Mouse (Mus musculus): Measurements from ENCODE around the gene Ssx2ip. TPM values are rescaled to one million over a fixed set of nuclear protein-coding genes. Genes with fewer than 3 reads are reported as not detected.

The Ssx2ip gene
- polyA plus RNA-seq, 1 experiment from 2014 or later, result 20.2 TPM

GRCm38 (mm10) chr3:146407086-146407721 lies 2.8 kb downstream of the Ssx2ip start:
- peaks cover 3% of the 10 kb centered on the region; the same call in 1 of the 2 replicates for H3K36me3 ChIP-seq
- H3K27me3 ChIP-seq (ENCODE audit: insufficient read depth, poor library complexity, severe bottlenecking), result peaks cover 7% of the 10 kb centered on the region; the same call in 1 of the 2 replicates
- peaks cover 9% of the 10 kb centered on the region; the same call in 1 of the 2 replicates for H3K9me3 ChIP-seq
- DNase-seq (ENCODE audit: low spot score), result no peak
- no peak overlapping the region; the same call in 1 of the 2 replicates for H3K4me3 ChIP-seq
- H3K4me1 ChIP-seq (replicated peaks), result peaks cover 48% of the 10 kb centered on the region
- WGBS, result 88% methylated on average over 16 of the region's 16 CpGs
- H3K27ac ChIP-seq, result no peak overlapping the region

GRCm38 (mm10) chr3:146410114-146410513 lies 5.7 kb downstream of the Ssx2ip start:
- WGBS, result 91% methylated on average over 7 of the region's 7 CpGs

GRCm38 (mm10) chr3:146412008-146412407 lies 7.6 kb downstream of the Ssx2ip start:
- Histone ChIP-seq H3K27ac (no peak overlapping the region), H3K9me3 (no peaks in the 10 kb centered on the region), H3K27me3 (ENCODE audit: insufficient read depth, poor library complexity, severe bottlenecking) (no peaks in the 10 kb centered on the region), H3K4me1 (replicated peaks) (peaks cover 25% of the 10 kb centered on the region), H3K4me3 (no peak overlapping the region), H3K36me3 (peaks cover 28% of the 10 kb centered on the region; the same call in 1 of the 2 replicates)
- DNase-seq (ENCODE audit: low spot score), result no peak
- 94% methylated on average over 2 of the region's 2 CpGs for WGBS

More at GRCm38 (mm10) chr3:146410114-146410513, 5.7 kb downstream of the Ssx2ip start:
- Histone ChIP-seq H3K4me1 (replicated peaks) (peaks cover 44% of the 10 kb centered on the region), H3K4me3 (no peak overlapping the region), H3K9me3 (no peaks in the 10 kb centered on the region), H3K27ac (no peak overlapping the region), H3K27me3 (ENCODE audit: insufficient read depth, poor library complexity, severe bottlenecking) (no peaks in the 10 kb centered on the region), H3K36me3 (peaks cover 15% of the 10 kb centered on the region; the same call in 1 of the 2 replicates)
- DNase-seq (ENCODE audit: low spot score), result no peak

GRCm38 (mm10) chr3:146412480-146412879 lies 8.0 kb downstream of the Ssx2ip start:
- no peaks in the 10 kb centered on the region for H3K27me3 ChIP-seq (ENCODE audit: insufficient read depth, poor library complexity, severe bottlenecking)
- H3K27ac ChIP-seq, result no peak overlapping the region
- no peak overlapping the region for H3K4me3 ChIP-seq
- H3K36me3 ChIP-seq, result peaks cover 33% of the 10 kb centered on the region
- H3K9me3 ChIP-seq, result no peaks in the 10 kb centered on the region
- H3K4me1 ChIP-seq (replicated peaks), result peaks cover 20% of the 10 kb centered on the region
- DNase-seq (ENCODE audit: low spot score), result no peak
- 93% methylated on average over 7 of the region's 7 CpGs for WGBS

GRCm38 (mm10) chr3:146413016-146413415 lies 8.6 kb downstream of the Ssx2ip start:
- Histone ChIP-seq H3K36me3 (peaks cover 38% of the 10 kb centered on the region), H3K4me3 (no peak overlapping the region), H3K27me3 (ENCODE audit: insufficient read depth, poor library complexity, severe bottlenecking) (no peaks in the 10 kb centered on the region), H3K9me3 (no peaks in the 10 kb centered on the region), H3K4me1 (replicated peaks) (0 out of 2 replicates have a peak, but pooled peaks cover 15% of the 10 kb centered on the region), H3K27ac (no peak overlapping the region)
- WGBS, result 94% methylated on average over 13 of the region's 13 CpGs
- DNase-seq (ENCODE audit: low spot score), result no peak

GRCm38 (mm10) chr3:146413992-146414391 lies 9.6 kb downstream of the Ssx2ip start:
- H3K27ac ChIP-seq, result no peak overlapping the region
- peaks cover 47% of the 10 kb centered on the region for H3K36me3 ChIP-seq
- no peak for DNase-seq (ENCODE audit: low spot score)
- H3K4me1 ChIP-seq (replicated peaks), result 0 out of 2 replicates have a peak, but pooled peaks cover 15% of the 10 kb centered on the region
- WGBS, result 94% methylated on average over 4 of the region's 4 CpGs
- H3K4me3 ChIP-seq, result no peak overlapping the region
- no peaks in the 10 kb centered on the region for H3K27me3 ChIP-seq (ENCODE audit: insufficient read depth, poor library complexity, severe bottlenecking)
- H3K9me3 ChIP-seq, result no peaks in the 10 kb centered on the region

GRCm38 (mm10) chr3:146414555-146414954 lies 10.1 kb downstream of the Ssx2ip start:
- no peaks in the 10 kb centered on the region for H3K9me3 ChIP-seq
- peaks cover 53% of the 10 kb centered on the region for H3K36me3 ChIP-seq
- no peak for DNase-seq (ENCODE audit: low spot score)
- H3K27ac ChIP-seq, result no peak overlapping the region
- no peaks in the 10 kb centered on the region for H3K27me3 ChIP-seq (ENCODE audit: insufficient read depth, poor library complexity, severe bottlenecking)
- H3K4me3 ChIP-seq, result no peak overlapping the region
- 0 out of 2 replicates have a peak, but pooled peaks cover 15% of the 10 kb centered on the region for H3K4me1 ChIP-seq (replicated peaks)
- WGBS, result 94% methylated on average over 12 of the region's 12 CpGs

- no peak for DNase-seq (ENCODE audit: low spot score)
- H3K4me3 ChIP-seq, result no peak overlapping the region
- 99% methylated on average over 8 of the region's 8 CpGs for WGBS
- H3K4me1 ChIP-seq (replicated peaks), result 0 out of 2 replicates have a peak, but pooled peaks cover 10% of the 10 kb centered on the region
- H3K9me3 ChIP-seq, result no peaks in the 10 kb centered on the region
- H3K36me3 ChIP-seq, result peaks cover 79% of the 10 kb centered on the region
- H3K27ac ChIP-seq, result no peak overlapping the region
- H3K27me3 ChIP-seq (ENCODE audit: insufficient read depth, poor library complexity, severe bottlenecking), result no peaks in the 10 kb centered on the region
Observed at GRCm38 (mm10) chr3:146417873-146418272, 13.4 kb downstream of the Ssx2ip start.

GRCm38 (mm10) chr3:146418901-146419300 lies 14.5 kb downstream of the Ssx2ip start:
- 88% methylated on average over 7 of the region's 7 CpGs for WGBS
- Histone ChIP-seq H3K4me3 (no peak overlapping the region), H3K27me3 (ENCODE audit: insufficient read depth, poor library complexity, severe bottlenecking) (no peaks in the 10 kb centered on the region), H3K36me3 (peaks cover 89% of the 10 kb centered on the region), H3K4me1 (replicated peaks) (0 out of 2 replicates have a peak, but pooled peaks cover 10% of the 10 kb centered on the region), H3K9me3 (no peaks in the 10 kb centered on the region), H3K27ac (no peak overlapping the region)
- DNase-seq (ENCODE audit: low spot score), result no peak

GRCm38 (mm10) chr3:146419534-146419933 lies 15.1 kb downstream of the Ssx2ip start:
- no peaks in the 10 kb centered on the region for H3K27me3 ChIP-seq (ENCODE audit: insufficient read depth, poor library complexity, severe bottlenecking)
- H3K27ac ChIP-seq, result no peak overlapping the region
- no peak overlapping the region for H3K4me3 ChIP-seq
- DNase-seq (ENCODE audit: low spot score), result no peak
- H3K9me3 ChIP-seq, result no peaks in the 10 kb centered on the region
- H3K4me1 ChIP-seq (replicated peaks), result 0 out of 2 replicates have a peak, but pooled peaks cover 7% of the 10 kb centered on the region
- 90% methylated on average over 9 of the region's 9 CpGs for WGBS
- peaks cover 83% of the 10 kb centered on the region for H3K36me3 ChIP-seq

GRCm38 (mm10) chr3:146419992-146420537 lies 15.6 kb downstream of the Ssx2ip start:
- no peak for DNase-seq (ENCODE audit: low spot score)
- 95% methylated on average over 15 of the region's 15 CpGs for WGBS
- Histone ChIP-seq H3K27ac (no peak overlapping the region), H3K36me3 (peaks cover 78% of the 10 kb centered on the region), H3K27me3 (ENCODE audit: insufficient read depth, poor library complexity, severe bottlenecking) (no peaks in the 10 kb centered on the region), H3K9me3 (no peaks in the 10 kb centered on the region), H3K4me3 (no peak overlapping the region), H3K4me1 (replicated peaks) (0 out of 2 replicates have a peak, but pooled peaks cover 3% of the 10 kb centered on the region)

GRCm38 (mm10) chr3:146421787-146422186 lies 17.3 kb downstream of the Ssx2ip start:
- 59% methylated on average over 8 of the region's 8 CpGs for WGBS
- H3K9me3 ChIP-seq, result no peaks in the 10 kb centered on the region
- peaks cover 75% of the 10 kb centered on the region for H3K36me3 ChIP-seq
- H3K4me1 ChIP-seq (replicated peaks), result peaks cover 11% of the 10 kb centered on the region; the same call in 1 of the 2 replicates
- H3K27me3 ChIP-seq (ENCODE audit: insufficient read depth, poor library complexity, severe bottlenecking), result no peaks in the 10 kb centered on the region
- no peak overlapping the region for H3K27ac ChIP-seq
- H3K4me3 ChIP-seq, result no peak overlapping the region
- DNase-seq (ENCODE audit: low spot score), result no peak

- Histone ChIP-seq H3K4me1 (replicated peaks) (peaks cover 11% of the 10 kb centered on the region; the same call in 1 of the 2 replicates), H3K36me3 (peaks cover 78% of the 10 kb centered on the region), H3K27ac (no peak overlapping the region), H3K4me3 (no peak overlapping the region), H3K27me3 (ENCODE audit: insufficient read depth, poor library complexity, severe bottlenecking) (no peaks in the 10 kb centered on the region), H3K9me3 (no peaks in the 10 kb centered on the region)
- DNase-seq (ENCODE audit: low spot score), result no peak
- 84% methylated on average over 7 of the region's 7 CpGs for WGBS
Observed at GRCm38 (mm10) chr3:146423710-146424109, 19.3 kb downstream of the Ssx2ip start.
